In genomic region chr1:76484193-76484592, GRCm38 (mm10) we compare ENCODE assay signal across 24 mouse cellular contexts.
DNase-seq lines count a peak whose midpoint lies in the region; ATAC-seq lines count a peak whose summit lies in the region.
"Had no signal": no experiment of that assay in that cellular context is flagged by ENCODE, and none has a peak within 500 bp of the region (broad histone marks: within the 10 kb centered on the region; RNA-seq: fewer than 3 reads in every experiment).

No protein-coding gene starts in this region.

- no peaks in the 10 kb centered on the region for H3K9me3 ChIP-seq in limb, embryonic 10.5 days (replicated peaks)
- H3K9me3 ChIP-seq: embryonic facial prominence, embryonic 12.5 days; limb, embryonic 12.5 days had no signal

- 91% methylated on average over 4 of the region's 4 CpGs for WGBS in limb, embryonic 10.5 days

- no peak for DNase-seq in frontal cortex, postnatal 14 days (ENCODE audit: low spot score in 2 of 2)
- DNase-seq in brain, adult 2 months (ENCODE audit: low read depth, low spot score): peak; percentile 92
- peak; percentile 60 to 87 for DNase-seq in frontal cortex, postnatal 36 days (ENCODE audit: low spot score in 2 of 2)
- DNase-seq in left cerebral cortex, postnatal 36 days (ENCODE audit: low spot score in 2 of 2): peak; percentile 62 to 77
- DNase-seq in kidney, postnatal 10 days: no peak
- DNase-seq in heart, postnatal 4 days: no peak
- no peak for DNase-seq in limb, embryonic 10.5 days (ENCODE audit: low spot score)
- DNase-seq: adrenal gland, postnatal 14 days; cerebellum, adult 9-11 months; gastrocnemius, postnatal 36 days; heart, postnatal 14 days; midbrain, embryonic 14.5 days; retina, postnatal 1 day; thymus, postnatal 14 days had no signal

- H3K36me3 ChIP-seq in limb, embryonic 10.5 days: no peaks in the 10 kb centered on the region
- H3K36me3 ChIP-seq: embryonic facial prominence, embryonic 12.5 days; limb, embryonic 12.5 days had no signal

- H3K4me1 ChIP-seq in limb, embryonic 10.5 days: peaks cover 3% of the 10 kb centered on the region; the same call in 1 of the 2 replicates
- H3K4me1 ChIP-seq: limb, embryonic 12.5 days had no signal

- intact Hi-C loops in left cerebral cortex, postnatal 36 days (cut with DNase I): no loop called here

- no peaks in the 10 kb centered on the region for H3K27me3 ChIP-seq in limb, embryonic 10.5 days (ENCODE audit: low read depth, poor library complexity, severe bottlenecking)
- H3K27me3 ChIP-seq: embryonic facial prominence, embryonic 12.5 days; limb, embryonic 12.5 days had no signal

- peak; percentile 88 for ATAC-seq in frontal cortex, adult (ENCODE audit: low TSS enrichment)
- ATAC-seq: forebrain, embryonic 16.5 days; intestine, embryonic 16.5 days; lung, postnatal 0 days had no signal

- H3K27ac ChIP-seq in limb, embryonic 10.5 days: no peak overlapping the region
- H3K27ac ChIP-seq: embryonic facial prominence, embryonic 12.5 days; hindbrain, embryonic 14.5 days; kidney, postnatal 0 days; limb, embryonic 12.5 days; liver, embryonic 14.5 days; stomach, postnatal 0 days had no signal

- H3K4me3 ChIP-seq in limb, embryonic 10.5 days: no peak overlapping the region
- H3K4me3 ChIP-seq: embryonic facial prominence, embryonic 12.5 days; limb, embryonic 12.5 days had no signal

Comparison
In these comparisons a context has a peak if more than half of its experiments do, and no peak if none do; other contexts are left out.
1. DNase-seq: peak in brain, adult 2 months (single experiment), frontal cortex, postnatal 36 days (2 of 2) and left cerebral cortex, postnatal 36 days (2 of 2); none in frontal cortex, postnatal 14 days (0 of 2), kidney, postnatal 10 days (single experiment), heart, postnatal 4 days (single experiment) and limb, embryonic 10.5 days (single experiment).